Mouse (Mus musculus) splenic B cell, adult 2 months (primary cell): ENCODE measurements at regions not wholly inside any gene's neighbourhood (a gene's known extent, or its start where the extent isn't known, plus 50 kb on each side); places are given as distances from the start of the nearest gene placed in this dataset.

Source experiments
- DNase-seq: peaks from one replicate; pipeline ENCODE4 v3.0.0-alpha.2; 2011; ENCODE audit warnings: low read depth, low spot score
- H3K27me3 ChIP-seq: 2 replicates; pipeline ENCODE4 v1.6.1; 2012; ENCODE audit warnings: mild to moderate bottlenecking, low read length, moderate library complexity, mixed read lengths; ENCODE audit not compliant: control insufficient read depth, poor library complexity, insufficient read depth, severe bottlenecking
- H3K36me3 ChIP-seq: 2 replicates; pipeline ENCODE4 v1.6.1; 2012; ENCODE audit warnings: mild to moderate bottlenecking, low read length, moderate library complexity, mixed read lengths; ENCODE audit not compliant: control insufficient read depth, poor library complexity, insufficient read depth, severe bottlenecking

DNA sequence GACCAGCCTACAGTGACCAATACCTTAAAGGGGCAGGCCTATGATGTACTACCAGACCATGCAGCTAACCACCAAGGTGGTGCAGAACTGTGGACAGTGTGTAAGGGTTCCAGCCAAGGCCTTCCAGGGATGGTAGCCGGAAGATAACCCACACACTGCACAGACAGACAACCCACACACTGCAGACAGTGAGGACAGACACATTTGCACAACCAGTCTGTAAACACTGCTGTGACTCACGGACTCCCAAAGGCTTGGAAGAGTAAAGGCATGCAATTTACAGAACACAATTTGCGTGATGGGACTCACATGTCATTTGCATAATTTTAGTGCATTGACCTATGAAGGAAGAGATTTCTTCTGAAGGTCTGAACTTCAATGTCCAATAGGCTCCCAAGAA lies 82.2 kb upstream of the Tnrc6c start:
- H3K36me3 ChIP-seq, result no peaks in the 10 kb centered on the region
- no peak for DNase-seq
- no peaks in the 10 kb centered on the region for H3K27me3 ChIP-seq

DNA sequence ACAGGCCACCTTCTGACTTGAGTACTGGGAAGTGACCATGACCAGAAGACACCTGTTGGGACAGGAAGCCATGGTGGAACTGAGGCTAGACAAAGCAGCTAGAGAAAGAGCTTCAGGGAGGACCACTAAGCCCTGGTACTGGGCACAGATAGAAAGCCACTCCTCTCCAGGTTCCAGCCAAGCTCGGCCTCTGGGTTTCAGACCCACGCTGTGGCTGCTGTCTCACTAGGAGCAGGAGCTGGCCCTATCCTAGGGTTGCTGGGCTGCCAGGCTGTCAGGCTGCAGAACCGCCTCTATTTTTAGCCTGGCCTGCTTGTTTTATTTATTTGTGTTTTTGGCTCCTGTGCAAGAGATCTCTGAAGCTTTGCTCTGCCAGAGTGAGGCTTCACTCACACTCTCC lies 79.4 kb upstream of the Tnrc6c start:
- DNase-seq, result no peak
- no peaks in the 10 kb centered on the region for H3K36me3 ChIP-seq
- H3K27me3 ChIP-seq, result no peaks in the 10 kb centered on the region

DNA sequence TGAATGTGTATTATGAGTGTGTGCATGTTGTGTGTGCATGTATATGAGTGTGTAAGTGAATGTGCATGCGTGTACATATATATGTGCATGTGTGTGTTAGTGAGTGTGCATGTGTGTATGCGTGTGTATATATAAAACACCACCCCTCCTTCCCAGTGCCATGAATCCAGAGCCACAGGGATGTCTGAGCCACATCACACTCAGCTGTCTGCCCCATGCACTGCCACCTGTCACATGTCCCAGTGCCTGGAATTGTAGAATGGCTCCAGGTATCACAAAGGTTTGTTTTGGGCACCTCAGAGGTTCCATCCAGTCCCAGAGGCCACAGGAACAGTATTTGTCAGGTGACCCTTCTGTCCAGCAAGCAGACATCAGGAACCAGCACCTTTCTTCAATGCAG lies 75.0 kb upstream of the Tnrc6c start:
- Histone ChIP-seq H3K36me3 (no peaks in the 10 kb centered on the region), H3K27me3 (no peaks in the 10 kb centered on the region)
- DNase-seq, result no peak

DNA sequence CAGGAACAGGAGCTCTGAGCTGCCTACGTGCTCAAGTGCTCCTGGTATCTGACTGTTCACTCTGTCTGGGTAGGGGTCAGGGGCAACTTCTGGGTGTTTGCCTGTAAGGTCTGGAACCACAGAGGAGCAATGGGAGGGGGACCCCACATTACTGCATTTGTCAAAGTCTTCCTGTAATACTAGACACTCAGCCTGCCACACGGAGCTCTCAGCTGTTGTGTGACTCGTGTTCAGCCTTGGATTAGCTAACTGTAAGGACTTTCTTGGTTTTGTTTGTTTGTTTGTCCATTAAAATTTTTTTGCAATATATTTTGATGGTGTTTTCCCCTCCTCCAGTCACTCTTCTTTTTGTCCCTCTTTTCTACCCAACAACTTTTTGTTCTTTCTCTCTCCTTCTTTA lies 74.4 kb upstream of the Tnrc6c start:
- Histone ChIP-seq H3K36me3 (no peaks in the 10 kb centered on the region), H3K27me3 (no peaks in the 10 kb centered on the region)
- no peak for DNase-seq

DNA sequence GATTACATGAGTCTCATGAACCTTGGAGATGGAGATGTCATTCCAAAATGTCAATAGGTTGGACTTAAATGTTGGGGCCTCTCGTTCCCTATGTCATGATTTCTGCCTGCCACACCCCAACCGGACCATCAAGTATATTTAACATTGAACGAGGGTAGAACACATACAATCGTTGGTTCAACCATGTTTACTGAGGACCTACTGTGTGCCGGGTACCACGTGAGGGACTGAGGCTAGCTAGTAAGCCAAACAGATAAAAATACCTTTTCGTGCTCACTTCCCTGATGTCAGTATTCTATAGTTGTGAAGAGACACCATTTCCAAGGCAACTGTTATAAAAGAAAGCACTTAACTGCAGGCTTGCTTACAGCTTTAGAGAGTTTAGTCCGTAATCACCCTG lies 70.6 kb upstream of the Tnrc6c start:
- Histone ChIP-seq H3K27me3 (no peaks in the 10 kb centered on the region; the same call in 1 of the 2 replicates), H3K36me3 (no peaks in the 10 kb centered on the region)
- DNase-seq, result no peak

DNA sequence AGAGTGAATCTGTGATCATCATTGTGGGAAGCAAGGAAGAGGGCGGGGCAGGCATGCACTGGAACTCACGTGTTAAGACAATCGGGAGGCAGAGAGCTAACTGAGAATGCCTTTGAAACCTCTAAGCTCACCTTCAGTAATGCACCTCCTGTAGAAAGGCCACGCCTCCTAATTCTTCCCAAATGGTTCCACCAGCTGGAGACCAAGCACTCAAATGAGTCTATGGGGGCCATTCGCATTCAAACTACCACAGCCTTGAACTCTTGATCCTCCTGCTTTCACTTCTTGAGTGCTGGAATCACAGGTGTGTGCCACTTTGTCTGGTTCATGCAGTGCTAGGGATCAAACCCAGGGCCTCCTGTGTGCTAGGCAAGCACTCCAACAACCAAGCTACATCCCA lies 68.5 kb upstream of the Tnrc6c start:
- Histone ChIP-seq H3K36me3 (no peaks in the 10 kb centered on the region), H3K27me3 (no peaks in the 10 kb centered on the region; the same call in 1 of the 2 replicates)
- no peak for DNase-seq

DNA sequence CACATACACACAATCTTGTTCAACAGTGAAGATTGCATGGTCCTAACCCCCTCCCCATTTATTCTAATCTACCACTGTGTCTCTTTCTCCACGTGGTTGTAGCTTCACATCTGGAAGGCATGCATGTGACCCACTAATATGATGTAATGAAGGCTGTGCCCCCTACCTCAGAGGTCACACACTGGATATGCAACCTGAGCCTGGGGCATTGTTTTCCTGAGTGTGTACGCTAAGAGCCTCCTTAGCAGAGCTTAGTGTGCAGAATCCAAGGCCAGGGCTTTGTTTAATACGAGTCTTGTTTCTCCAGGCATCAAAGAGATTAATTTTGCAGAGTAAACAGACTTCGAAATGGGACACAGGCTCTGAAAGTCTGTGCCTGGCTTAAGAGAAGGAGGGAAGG lies 68.0 kb upstream of the Tnrc6c start:
- Histone ChIP-seq H3K36me3 (no peaks in the 10 kb centered on the region), H3K27me3 (no peaks in the 10 kb centered on the region; the same call in 1 of the 2 replicates)
- no peak for DNase-seq

DNA sequence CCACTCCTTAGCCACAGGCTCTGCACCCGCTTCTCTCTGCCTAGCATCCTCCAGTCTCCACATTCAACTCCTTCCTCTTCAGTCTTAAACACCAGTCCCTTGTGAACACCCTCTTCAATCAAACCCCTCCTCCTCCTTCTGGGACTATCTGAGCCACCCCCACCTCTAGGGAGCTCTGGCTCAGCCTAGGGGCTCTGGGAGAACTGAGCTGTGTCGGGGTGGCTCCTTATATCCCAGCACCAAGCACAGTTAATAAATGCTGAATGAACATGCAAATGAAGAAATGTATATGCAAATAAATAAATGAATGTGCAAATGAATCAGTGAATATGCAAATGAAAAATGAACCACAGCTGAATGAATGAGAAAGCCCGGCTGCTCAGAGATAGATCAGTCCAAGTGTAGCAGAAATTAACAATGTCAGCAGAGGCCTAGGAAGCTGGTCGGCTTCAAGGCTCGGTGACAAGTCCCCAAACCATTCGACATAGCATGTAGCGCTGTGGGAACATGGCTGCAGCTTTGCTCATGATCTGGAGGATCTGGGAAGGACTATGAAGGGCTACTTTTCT lies 67.1 kb upstream of the Tnrc6c start:
- H3K27me3 ChIP-seq, result no peaks in the 10 kb centered on the region; the same call in 1 of the 2 replicates
- H3K36me3 ChIP-seq, result no peaks in the 10 kb centered on the region
- DNase-seq, result no peak

DNA sequence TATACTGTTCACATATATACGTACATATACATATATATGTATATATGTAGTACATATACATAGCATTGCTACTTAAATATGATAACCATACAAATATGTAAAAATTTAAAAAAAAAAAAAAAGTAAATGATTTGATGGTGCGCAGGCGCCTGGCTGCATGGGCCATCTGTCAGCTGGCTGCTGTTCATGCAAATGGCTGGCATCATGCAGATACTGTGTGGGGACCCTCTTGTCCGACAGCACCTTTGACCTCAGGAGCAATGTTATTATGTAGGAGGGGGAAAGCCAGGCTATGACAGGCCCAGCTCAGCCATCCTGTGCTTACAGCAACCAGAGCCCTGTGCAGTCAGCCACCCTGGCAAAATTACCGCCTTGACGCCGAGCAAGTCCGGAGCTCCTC lies 65.1 kb upstream of the Tnrc6c start:
- no peak for DNase-seq
- Histone ChIP-seq H3K27me3 (no peaks in the 10 kb centered on the region; the same call in 1 of the 2 replicates), H3K36me3 (no peaks in the 10 kb centered on the region)

DNA sequence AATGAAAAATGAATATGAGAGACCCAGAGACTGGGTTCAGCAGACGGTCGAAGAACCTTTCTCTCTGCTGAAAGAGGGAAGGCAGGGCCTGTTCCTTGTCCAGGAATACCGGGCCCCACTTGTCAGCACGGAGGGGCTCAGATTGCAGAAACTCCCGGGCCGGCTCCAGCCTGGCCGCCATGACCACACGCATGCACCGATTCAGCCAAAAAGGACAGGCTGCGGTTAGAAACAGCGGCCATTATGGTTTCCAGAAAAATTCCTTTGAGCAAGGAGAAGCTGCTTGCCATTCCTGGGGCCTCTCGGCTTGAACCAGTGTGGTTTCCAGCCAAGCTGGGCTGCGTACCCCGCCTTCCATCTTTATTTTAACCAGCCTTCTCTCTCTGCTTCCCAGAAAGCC lies 64.7 kb upstream of the Tnrc6c start:
- Histone ChIP-seq H3K36me3 (no peaks in the 10 kb centered on the region), H3K27me3 (no peaks in the 10 kb centered on the region; the same call in 1 of the 2 replicates)
- no peak for DNase-seq

DNA sequence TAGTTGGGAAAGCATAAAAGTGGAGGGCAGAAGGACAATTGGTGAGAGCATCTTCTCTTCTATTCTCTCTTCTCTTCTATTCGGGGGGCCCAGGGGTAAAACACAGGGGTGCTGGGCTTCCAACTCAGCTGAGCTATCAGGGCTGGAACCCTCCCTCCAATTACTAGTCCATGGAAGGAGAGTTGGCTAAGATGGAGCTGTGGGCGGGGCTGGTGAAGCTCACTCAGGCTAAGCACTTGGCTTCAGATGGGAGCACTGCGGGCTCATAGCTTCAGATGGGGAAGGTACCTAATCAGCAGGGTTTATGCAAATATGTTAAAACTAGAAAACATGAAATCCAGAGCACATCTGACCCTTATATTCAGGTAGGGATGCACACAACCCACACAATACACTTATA lies 61.5 kb upstream of the Tnrc6c start:
- DNase-seq, result no peak
- Histone ChIP-seq H3K27me3 (no peaks in the 10 kb centered on the region), H3K36me3 (no peaks in the 10 kb centered on the region)

DNA sequence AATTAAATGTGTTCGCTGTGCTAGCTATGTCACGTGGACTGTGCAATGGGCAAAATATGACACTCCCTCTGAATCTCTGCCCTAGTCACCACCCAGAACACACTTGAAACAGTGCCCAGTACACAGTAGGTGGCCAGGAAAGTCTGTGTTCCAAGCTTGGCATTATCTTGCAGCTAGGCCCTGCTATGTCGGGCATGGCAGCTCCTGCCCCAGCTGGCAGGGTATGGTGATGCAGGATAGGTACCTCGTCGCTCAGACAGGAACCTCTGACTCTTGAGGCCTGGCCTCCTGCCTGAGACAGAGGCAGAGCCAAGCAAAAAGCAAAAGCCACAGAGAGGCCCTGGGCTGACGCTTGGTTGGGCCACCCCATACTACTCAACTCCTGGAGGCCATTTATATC lies 57.9 kb upstream of the Tnrc6c start:
- H3K27me3 ChIP-seq, result no peaks in the 10 kb centered on the region

DNA sequence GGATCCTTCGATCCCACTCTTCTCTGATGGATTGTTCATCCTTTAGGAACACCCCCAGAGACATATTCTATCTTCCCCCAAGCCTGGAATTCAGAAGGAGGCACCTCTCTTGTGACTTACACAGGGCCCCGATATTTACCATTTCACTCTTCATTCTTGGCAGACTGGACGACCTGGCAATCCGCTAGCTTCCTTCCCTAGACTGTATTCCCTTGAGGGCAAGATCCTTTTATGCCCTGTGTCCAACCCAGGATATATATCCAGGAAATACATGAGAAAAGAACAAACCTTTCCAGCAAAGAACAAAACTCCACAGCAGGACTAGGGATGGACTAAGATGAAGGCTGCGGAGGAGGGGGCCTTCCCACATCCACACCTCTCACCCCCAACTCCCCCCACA lies 56.3 kb upstream of the Tnrc6c start:
- DNase-seq, result no peak
- Histone ChIP-seq H3K36me3 (no peaks in the 10 kb centered on the region), H3K27me3 (no peaks in the 10 kb centered on the region)

More for the DNA sequence above, 57.9 kb upstream of the Tnrc6c start:
- no peak for DNase-seq
- H3K36me3 ChIP-seq, result no peaks in the 10 kb centered on the region

DNA sequence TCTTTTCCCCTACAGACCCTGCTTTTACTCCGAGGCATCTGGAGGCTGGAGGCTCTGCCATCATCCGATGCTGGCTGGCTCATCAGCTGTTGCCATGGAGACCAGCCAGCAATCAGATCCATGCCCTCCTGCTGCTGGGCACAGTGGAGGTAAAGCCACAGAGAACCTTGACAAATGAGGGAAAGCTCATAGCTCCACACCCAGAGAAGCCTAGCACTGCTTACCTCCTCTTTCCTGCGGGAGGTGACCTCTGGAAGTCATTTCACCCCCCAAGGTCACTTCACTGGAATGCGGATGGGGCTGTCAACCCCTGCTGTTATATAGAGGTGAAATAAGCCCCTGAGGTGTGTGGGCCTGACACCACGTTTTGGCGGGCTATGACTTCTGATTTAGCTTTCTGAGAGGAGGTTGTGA lies 55.9 kb upstream of the Tnrc6c start:
- Histone ChIP-seq H3K27me3 (no peaks in the 10 kb centered on the region), H3K36me3 (no peaks in the 10 kb centered on the region)
- no peak for DNase-seq

DNA sequence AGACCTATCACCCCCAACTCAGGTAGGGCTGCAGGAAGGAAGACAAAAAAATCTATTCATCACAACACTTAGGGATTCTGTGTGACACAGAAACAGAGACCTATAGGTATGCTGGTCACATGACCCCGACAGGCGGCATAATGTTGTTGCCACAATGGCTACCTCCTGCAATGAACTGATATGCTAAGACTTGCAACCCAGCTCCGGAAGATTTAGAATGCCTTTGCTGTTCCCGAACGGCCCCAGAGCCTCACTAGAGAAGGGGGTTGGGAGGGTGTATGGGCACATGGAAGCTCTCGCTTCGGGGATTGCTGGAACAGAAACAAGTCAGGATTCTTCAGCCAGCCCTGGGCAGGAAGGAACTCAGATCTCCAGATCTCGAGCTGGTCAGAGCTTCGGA lies 55.5 kb upstream of the Tnrc6c start:
- H3K36me3 ChIP-seq, result no peaks in the 10 kb centered on the region
- peak; percentile 35 for DNase-seq
- H3K27me3 ChIP-seq, result no peaks in the 10 kb centered on the region

DNA sequence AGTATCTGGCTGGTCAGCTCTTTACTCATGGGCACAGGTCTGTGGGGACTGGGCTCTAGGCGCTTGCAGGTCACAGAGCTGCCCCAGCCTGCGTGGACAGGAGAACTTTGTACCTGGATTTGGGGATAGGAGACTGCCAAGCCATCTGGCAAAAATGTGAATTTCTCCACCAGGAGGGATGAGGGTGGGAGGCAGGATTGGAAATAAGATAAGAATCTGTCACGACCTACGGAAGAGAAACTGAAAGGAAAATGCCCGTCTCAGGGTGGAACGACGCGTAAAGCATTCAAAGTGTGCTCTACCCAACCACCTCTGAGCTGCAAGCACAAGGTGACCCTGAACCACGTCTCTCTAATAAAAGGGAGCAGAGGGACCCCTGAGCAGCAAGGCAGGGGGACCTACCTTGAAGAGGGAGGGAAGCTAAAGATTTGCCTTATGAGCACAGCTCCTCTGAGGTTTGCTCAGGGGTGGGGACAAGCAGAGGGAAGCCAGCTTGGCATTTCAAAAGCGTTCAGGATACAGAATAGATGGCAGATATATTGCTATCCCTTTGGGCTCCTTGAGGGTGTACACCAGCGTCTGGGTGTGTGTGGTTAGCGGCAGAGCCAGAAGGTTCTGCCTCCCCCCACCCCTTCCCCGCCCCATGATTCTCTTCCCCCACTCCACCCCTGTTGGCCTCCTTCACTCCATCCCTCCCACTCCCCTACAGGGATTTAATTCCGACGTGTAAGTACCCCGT lies 54.9 kb upstream of the Tnrc6c start:
- H3K27me3 ChIP-seq, result no peaks in the 10 kb centered on the region; the same call in 1 of the 2 replicates
- DNase-seq, result peak; percentile 58
- H3K36me3 ChIP-seq, result no peaks in the 10 kb centered on the region
